Mouse (Mus musculus): ENCODE measurements around the gene Cdca8.

- no peak for TF ChIP-seq POLR2A (IDR thresholded peaks at IDR 0.05; ENCODE audit: insufficient read depth, low read depth, low read length)
- no peak for TF ChIP-seq CTCF (IDR thresholded peaks at IDR 0.05; ENCODE audit: insufficient read depth, low read depth, low read length)
Measured at GRCm38 (mm10) chr4:124959062-124959461, 20.0 kb upstream of the Cdca8 start.
